Mouse (Mus musculus) liver, postnatal 0 days (tissue): ENCODE measurements around the gene Lrch3. TPM values are rescaled to one million over a fixed set of nuclear protein-coding genes. Genes with fewer than 3 reads are reported as not detected.
A peak's percentile ranks its signal among the peaks of the same experiment; 100 is the strongest.
"Not testable (repeated sequence)": the region's sequence is repeated elsewhere in the genome, so short reads cannot be mapped to it uniquely, and the experiment has no call there.

ENCODE experiments used
- ATAC-seq: fragments of 200-750 bp; cut with Nextera tagmentation; 2 replicates; pipeline ENCODE4 v1.8.0; 2017; ENCODE audit warnings: mild to moderate bottlenecking, moderate library complexity
- DNase-seq: peaks from one replicate; pipeline ENCODE4 v3.0.0-alpha.2; 2016
- H3K27ac ChIP-seq: fragments of 300-500 bp; sonication (generic); 2 replicates; pipeline ENCODE4 v1.5.1; 2014; ENCODE audit warnings: antibody characterized with exemption, moderate library complexity, mild to moderate bottlenecking, low read depth
- H3K27me3 ChIP-seq: fragments of 300-500 bp; sonication (generic); 2 replicates; pipeline ENCODE4 v1.6.1; 2014; ENCODE audit warnings: low read length, control low read depth, mixed read lengths; ENCODE audit not compliant: insufficient read depth
- H3K36me3 ChIP-seq: fragments of 300-500 bp; sonication (generic); replicated peaks from 2 replicates; pipeline ENCODE4 v1.6.1; 2014; ENCODE audit warnings: mild to moderate bottlenecking, control low read depth, low read length, moderate library complexity, mixed read lengths; ENCODE audit not compliant: insufficient read depth
- H3K4me1 ChIP-seq: fragments of 300-500 bp; sonication (generic); 2 replicates; pipeline ENCODE4 v1.6.1; 2014; ENCODE audit warnings: antibody characterized with exemption, mild to moderate bottlenecking, control low read depth; ENCODE audit not compliant: insufficient read depth
- H3K4me2 ChIP-seq: fragments of 300-500 bp; sonication (generic); 2 replicates; pipeline ENCODE4 v1.6.1; 2014; ENCODE audit warnings: low read depth, mild to moderate bottlenecking, low read length, moderate library complexity, mixed read lengths
- H3K4me3 ChIP-seq: fragments of 300-500 bp; sonication (generic); 2 replicates; pipeline ENCODE4 v1.5.1; 2014; ENCODE audit warnings: low read depth, low read length
- H3K9ac ChIP-seq: fragments of 300-500 bp; sonication (generic); replicated peaks from 2 replicates; pipeline ENCODE4 v1.6.1; 2014; ENCODE audit warnings: mild to moderate bottlenecking, moderate library complexity
- H3K9me3 ChIP-seq: fragments of 300-500 bp; sonication (generic); 2 replicates; pipeline ENCODE4 v1.6.1; 2016; ENCODE audit warnings: mild to moderate bottlenecking, control low read depth, low read length, mixed read lengths
- CTCF ChIP-seq: sonication (generic); IDR thresholded peaks from 2 replicates; pipeline ENCODE4 v1.5.1; 2016; ENCODE audit warnings: antibody characterized with exemption, low read depth
- EP300 ChIP-seq: IDR thresholded peaks from 2 replicates; pipeline ENCODE4 v1.6.1; 2016; ENCODE audit warnings: antibody characterized with exemption, low read depth, mild to moderate bottlenecking
- WGBS: fragments of 180-500 bp; shearing (Covaris S2); extraction: QIAGEN DNeasy Blood & Tissue Kit; methylation state at CpG from one replicate; pipeline ENCODE4 v1.1.7; 2014; ENCODE audit not compliant: insufficient replicate concordance; 5-methylcytosine and 5-hydroxymethylcytosine counted together
- polyA plus RNA-seq: library from polyadenylated mRNA; unstranded; fragments of >200 nt; fragmentation: Nextera tagmentation; extraction: Ambion mirVana; gene quantifications from 2 replicates; pipeline ENCODE4 v1.2.1, GENCODE M21; 2015

The Lrch3 gene
- polyA plus RNA-seq, 1 experiment from 2014 or later = 4.3 TPM

DNA sequence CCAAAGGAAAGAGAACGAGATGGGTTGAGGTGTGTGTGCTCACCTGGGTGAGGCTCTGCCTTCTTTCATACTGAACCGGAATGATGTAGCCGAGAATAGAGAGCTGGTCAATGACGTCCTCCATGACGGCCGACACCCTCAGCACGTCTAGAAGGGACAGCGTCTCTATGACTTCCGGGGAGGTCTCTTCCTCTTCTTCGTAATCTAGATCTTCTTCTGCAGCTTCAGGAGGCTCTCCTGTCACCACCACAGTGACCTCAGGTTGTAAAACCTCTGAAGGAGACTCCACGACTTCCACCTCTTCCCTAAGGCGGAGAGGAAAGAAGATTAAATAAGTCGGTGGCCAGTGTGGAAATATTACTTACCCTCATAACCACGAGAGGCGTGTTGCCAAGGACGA lies 135.9 kb downstream of the Lrch3 start:
- no peak overlapping the region for H3K4me3 ChIP-seq
- DNase-seq (no peak), ATAC-seq (no peak)
- H3K27ac ChIP-seq = no peak overlapping the region
- 78% methylated on average over 16 of the region's 16 CpGs for WGBS
- TF ChIP-seq CTCF (no peak), EP300 (no peak)
- no peak overlapping the region for H3K4me2 ChIP-seq
- H3K9ac ChIP-seq = no peak overlapping the region
- H3K36me3 ChIP-seq = no peaks in the 10 kb centered on the region
- no peaks in the 10 kb centered on the region for H3K27me3 ChIP-seq
- H3K4me1 ChIP-seq = no peaks in the 10 kb centered on the region
- no peaks in the 10 kb centered on the region for H3K9me3 ChIP-seq

DNA sequence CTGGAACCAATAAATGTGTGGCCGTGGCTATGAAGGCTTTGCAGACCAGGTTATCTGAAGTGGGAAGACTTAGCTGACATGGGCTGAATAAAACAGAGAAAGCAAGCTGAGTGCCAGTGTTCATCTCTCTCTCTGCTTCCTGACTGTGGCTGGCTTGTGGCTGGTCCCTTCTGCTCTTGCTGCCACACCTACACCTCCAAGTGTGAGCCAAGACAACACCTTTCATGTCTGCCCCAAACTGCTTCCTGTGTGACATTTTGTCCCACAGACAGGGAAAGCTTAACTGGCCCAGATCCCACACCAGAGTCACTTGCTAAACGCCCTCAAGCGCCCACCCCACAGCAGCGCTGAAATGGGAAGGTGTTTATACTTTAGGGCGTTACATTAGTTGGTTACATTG lies 139.2 kb downstream of the Lrch3 start:
- Histone ChIP-seq H3K36me3 (peaks cover 1% of the 10 kb centered on the region; the same call in 1 of the 2 replicates), H3K4me2 (no peak overlapping the region), H3K4me3 (no peak overlapping the region), H3K27me3 (no peaks in the 10 kb centered on the region), H3K9me3 (no peaks in the 10 kb centered on the region), H3K27ac (no peak overlapping the region), H3K4me1 (peaks cover 6% of the 10 kb centered on the region; the same call in 1 of the 2 replicates), H3K9ac (no peak overlapping the region)
- WGBS = 66% methylated on average over 5 of the region's 5 CpGs
- ATAC-seq (no peak), DNase-seq (no peak)
- TF ChIP-seq CTCF (no peak), EP300 (no peak)

DNA sequence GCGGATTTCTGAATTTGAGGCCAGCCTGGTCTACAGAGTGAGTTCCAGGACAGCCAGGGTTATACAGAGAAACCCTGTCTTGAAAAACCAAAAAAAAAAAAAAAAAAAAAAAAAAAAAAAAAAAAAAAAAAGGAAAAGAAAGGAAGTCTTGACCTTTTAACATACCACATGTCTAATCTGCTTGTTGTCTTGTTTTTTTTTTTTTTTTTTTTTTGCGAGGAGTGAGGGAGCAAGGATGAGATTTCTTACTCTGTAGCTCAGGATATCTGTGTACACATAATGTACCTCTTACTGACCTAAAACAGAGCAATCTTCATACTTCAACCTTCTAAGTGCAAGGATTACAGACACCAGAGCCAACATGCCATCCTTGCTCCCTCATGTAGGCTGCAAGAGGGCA lies 141.0 kb downstream of the Lrch3 start:
- ATAC-seq, H3K9ac ChIP-seq: not testable (repeated sequence)
- WGBS = 84% methylated on average over 2 of the region's 2 CpGs

DNA sequence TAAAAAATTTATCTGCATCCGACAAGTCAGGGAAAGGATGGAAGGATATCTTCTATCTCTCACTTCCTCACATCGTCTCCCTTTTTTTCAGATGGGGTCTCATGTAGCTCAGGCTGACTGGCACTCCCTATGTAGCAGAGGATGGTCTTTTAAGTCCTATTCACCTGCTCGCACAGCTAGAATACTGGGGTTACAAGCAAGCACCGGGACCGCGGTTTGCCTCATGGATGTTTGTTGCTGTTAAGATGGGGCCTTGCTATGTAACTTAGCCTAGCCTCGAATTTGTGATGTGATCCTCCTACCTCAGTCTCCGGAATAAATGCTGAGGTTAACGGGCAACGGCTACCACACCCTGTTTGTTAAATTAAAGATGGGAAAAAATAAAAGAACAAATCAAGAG lies 141.8 kb downstream of the Lrch3 start:
- H3K4me1 ChIP-seq = peaks cover 15% of the 10 kb centered on the region; the same call in 1 of the 2 replicates
- H3K27ac ChIP-seq = no peak overlapping the region
- TF ChIP-seq CTCF = no peak
- TF ChIP-seq EP300 = no peak
- H3K9me3 ChIP-seq = no peaks in the 10 kb centered on the region
- peak overlapping the region; percentile 92 for H3K4me3 ChIP-seq
- peak overlapping the region; percentile 78 for H3K4me2 ChIP-seq
- ATAC-seq = no peak
- 16% methylated on average over 10 of the region's 10 CpGs for WGBS
- H3K9ac ChIP-seq = 0 out of 2 replicates have a peak overlapping the region, but pooled peaks have one; percentile 17
- H3K27me3 ChIP-seq = no peaks in the 10 kb centered on the region
- H3K36me3 ChIP-seq = peaks cover 26% of the 10 kb centered on the region
- DNase-seq = no peak

More for the DNA sequence above, 141.0 kb downstream of the Lrch3 start:
- Histone ChIP-seq H3K4me1 (peaks cover 15% of the 10 kb centered on the region; the same call in 1 of the 2 replicates), H3K36me3 (peaks cover 19% of the 10 kb centered on the region)
- not testable (repeated sequence) for H3K27me3 ChIP-seq, H3K4me3 ChIP-seq, H3K27ac ChIP-seq, H3K4me2 ChIP-seq, H3K9me3 ChIP-seq, DNase-seq

DNA sequence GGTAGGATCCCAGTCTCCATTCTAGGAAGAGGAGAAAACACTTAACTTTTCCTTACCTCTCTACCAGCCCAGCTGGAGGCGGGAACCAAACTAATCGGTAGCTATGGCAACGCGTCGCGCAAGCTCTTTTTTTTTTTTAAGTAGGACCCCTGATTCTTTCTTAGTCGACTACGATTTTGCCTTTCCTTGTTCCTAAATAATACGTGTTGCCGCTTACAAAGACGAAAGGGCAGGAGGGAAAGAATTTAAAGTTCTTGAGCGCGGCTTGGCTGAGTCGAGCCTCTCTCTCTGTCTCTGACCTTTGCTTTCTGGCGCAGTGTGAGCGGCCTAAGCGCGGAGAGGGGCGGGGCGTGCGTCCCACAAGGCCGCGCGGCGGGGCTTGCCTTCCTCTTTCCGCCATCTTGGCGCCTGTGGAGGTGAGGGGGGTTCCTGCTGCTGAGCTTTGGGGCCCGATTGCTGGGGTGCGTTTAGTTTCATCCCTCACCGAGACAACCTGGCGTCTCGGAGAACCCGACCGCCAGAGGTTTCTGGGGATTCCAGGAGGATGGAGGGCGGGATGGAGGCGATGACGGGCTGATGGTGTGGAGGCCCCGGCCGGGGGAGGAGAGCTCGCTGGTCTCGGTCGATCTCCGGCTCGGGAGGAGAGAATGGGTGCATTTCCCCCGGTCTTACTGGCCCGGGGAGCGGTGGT lies 142.3 kb downstream of the Lrch3 start, which contains the start of the genes Iqcg and Rpl35a:
TSS of gene Iqcg (minus strand) at position 124 of the 691 bp plus-strand sequence.
TSS of gene Rpl35a (plus strand) at position 359 of the 691 bp plus-strand sequence.
- ATAC-seq (peak; percentile 92), DNase-seq (peak; percentile 92)
- Histone ChIP-seq H3K4me1 (peaks cover 19% of the 10 kb centered on the region), H3K4me2 (peak within 1 kb of the TSS; percentile 78), H3K4me3 (peak within 1 kb of the TSS; percentile 92), H3K9ac (peak within 1 kb of the TSS; percentile 91), H3K27me3 (no peaks in the 10 kb centered on the region), H3K27ac (peak within 1 kb of the TSS; percentile 88), H3K9me3 (no peaks in the 10 kb centered on the region), H3K36me3 (peaks cover 31% of the 10 kb centered on the region)
- under 1% methylated on average over 44 of the region's 47 CpGs for WGBS
- TF ChIP-seq EP300 (peak; percentile 83), CTCF (no peak)

DNA sequence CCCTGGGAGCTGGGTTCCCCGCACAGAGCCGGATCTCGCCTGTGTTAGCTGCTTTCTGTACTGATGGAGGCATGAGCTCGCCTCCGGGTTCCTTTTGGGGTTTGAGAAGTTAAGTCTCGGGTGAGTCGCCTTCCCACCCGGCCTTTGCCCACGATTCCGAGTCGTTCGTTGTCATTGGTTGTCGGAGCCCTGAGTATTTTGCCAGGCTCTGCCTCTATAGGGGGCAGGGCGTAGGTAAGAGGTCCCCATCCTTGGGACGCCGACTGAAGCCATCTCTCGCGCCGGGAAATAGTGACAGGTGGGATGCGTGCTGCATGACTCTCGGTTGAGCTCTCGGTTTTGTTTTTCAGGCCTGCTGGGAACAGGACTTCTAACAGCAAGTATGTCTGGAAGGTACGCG lies 142.9 kb downstream of the Lrch3 start:
- Histone ChIP-seq H3K9me3 (no peaks in the 10 kb centered on the region), H3K27me3 (no peaks in the 10 kb centered on the region), H3K4me1 (peaks cover 21% of the 10 kb centered on the region), H3K27ac (peak overlapping the region; percentile 88), H3K36me3 (peaks cover 31% of the 10 kb centered on the region), H3K4me2 (peak overlapping the region; percentile 78), H3K4me3 (peak overlapping the region; percentile 92), H3K9ac (peak overlapping the region; percentile 91)
- TF ChIP-seq EP300 (no peak), CTCF (no peak)
- DNase-seq (no peak), ATAC-seq (peak; percentile 71)
- under 1% methylated on average over 24 of the region's 24 CpGs for WGBS
